Mouse (Mus musculus): ENCODE measurements around the gene Tmbim1.
"Not testable (repeated sequence)": the region's sequence is repeated elsewhere in the genome, so short reads cannot be mapped to it uniquely, and the experiment has no call there.

Gene Tmbim1

GRCm38 (mm10) chr1:74329899-74330431 lies 24.5 kb upstream of the Tmbim1 start:
- DNase-seq (ENCODE audit: low spot score in 2 of 2), result no peak

- DNase-seq (ENCODE audit: low spot score in 2 of 2), result not testable (repeated sequence)
These were observed 21.5 kb upstream of the Tmbim1 start for GRCm38 (mm10) chr1:74326916-74327315.

GRCm38 (mm10) chr1:74321396-74321795 lies 16.0 kb upstream of the Tmbim1 start:
- no peak for DNase-seq (ENCODE audit: low spot score in 2 of 2)

DNA sequence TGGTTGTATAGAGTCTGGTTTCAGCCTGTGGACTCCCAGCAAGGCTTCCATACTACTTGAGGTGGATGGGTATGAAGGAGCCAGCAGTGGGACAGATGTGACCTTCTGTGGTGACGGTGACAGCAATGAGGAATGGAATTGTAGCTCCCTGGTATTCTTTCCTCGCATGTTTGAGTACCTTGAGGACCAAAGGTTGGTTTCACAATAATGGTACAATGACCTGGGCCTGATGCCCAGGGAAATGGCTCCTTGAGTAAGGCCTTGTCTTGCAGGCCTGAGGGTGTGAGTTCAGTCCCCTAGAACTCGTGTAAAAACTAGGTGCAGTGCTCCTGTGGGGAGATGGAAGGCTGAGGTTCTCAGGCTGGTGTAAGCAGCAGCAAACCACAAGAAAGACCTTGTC lies 13.3 kb upstream of the Tmbim1 start:
- DNase-seq (ENCODE audit: low spot score in 2 of 2), result no peak

GRCm38 (mm10) chr1:74316114-74316827 lies 10.8 kb upstream of the Tmbim1 start:
- no peak for DNase-seq (ENCODE audit: low spot score in 2 of 2)

DNA sequence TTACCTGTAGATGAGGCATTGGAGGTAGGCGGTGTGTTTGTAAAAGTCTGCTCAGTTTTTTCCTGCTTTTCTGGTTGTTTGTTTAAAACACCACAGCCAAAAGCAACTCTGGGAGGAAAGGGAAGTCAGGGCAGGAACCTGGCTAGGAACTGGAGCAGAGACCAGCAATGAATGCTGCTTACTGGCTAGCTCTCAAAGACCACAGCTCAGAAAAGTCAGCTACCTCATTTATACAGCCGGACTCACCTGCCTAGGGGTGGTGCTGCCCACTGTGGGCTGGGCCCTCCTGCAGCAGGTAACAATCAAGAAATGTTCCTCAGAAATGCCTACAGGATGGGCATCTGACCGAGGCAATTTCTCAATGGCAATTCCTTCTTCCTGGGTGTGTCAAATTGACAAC lies 9.4 kb upstream of the Tmbim1 start:
- no peak for DNase-seq (ENCODE audit: low spot score in 2 of 2)

DNA sequence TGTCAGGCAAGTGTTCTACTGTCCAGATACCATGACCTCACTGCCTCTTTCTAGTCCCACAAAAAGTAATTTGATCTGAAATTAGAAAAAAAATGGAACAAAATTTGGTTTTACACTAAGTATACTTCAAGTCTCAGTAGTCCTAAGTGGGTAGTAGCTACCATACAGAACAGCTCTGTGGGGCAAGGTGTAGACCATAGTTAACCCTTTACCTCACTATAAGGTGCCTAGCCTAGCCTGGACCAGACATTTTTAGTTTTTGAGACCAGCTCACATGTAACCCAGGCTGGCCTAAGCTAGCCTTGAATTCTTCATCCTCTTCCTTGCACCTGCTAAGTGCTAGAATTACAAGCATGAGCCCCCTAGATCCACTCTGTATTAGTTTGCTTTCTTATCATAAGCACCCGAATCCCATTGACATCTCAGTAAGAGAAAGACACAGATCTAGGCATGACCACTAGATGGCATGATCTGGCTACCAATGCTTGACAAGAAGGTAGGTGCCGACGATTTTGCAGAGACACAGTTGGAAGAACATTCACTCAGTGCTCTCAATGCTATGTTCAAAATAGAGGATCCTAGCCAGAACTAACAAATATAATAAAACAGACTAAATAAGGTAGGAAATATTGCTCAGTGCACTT lies 7.7 kb upstream of the Tmbim1 start:
- DNase-seq (ENCODE audit: low spot score in 2 of 2), result peak in 1 of 2 experiments; percentile 58

DNA sequence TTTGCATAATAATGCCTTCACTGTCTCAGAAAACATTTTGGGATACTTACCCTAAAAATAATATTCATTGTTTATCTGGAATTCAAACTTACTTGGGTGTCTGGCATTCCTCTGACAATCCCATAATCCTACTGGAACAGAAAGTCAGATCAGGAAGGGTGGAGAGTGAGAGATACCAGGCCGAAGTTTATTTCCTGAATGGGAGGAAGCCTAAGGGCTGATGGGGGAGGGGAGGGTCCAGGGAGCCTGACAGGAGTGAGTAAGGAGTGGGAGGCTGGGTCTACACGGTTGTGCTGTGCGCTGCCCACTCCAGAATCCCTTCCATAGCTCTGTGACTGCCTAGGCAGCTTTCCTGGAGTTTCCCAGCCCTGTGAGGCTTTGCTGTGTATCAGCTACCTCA lies 4.3 kb upstream of the Tmbim1 start:
- DNase-seq (ENCODE audit: low spot score in 2 of 2), result no peak

DNA sequence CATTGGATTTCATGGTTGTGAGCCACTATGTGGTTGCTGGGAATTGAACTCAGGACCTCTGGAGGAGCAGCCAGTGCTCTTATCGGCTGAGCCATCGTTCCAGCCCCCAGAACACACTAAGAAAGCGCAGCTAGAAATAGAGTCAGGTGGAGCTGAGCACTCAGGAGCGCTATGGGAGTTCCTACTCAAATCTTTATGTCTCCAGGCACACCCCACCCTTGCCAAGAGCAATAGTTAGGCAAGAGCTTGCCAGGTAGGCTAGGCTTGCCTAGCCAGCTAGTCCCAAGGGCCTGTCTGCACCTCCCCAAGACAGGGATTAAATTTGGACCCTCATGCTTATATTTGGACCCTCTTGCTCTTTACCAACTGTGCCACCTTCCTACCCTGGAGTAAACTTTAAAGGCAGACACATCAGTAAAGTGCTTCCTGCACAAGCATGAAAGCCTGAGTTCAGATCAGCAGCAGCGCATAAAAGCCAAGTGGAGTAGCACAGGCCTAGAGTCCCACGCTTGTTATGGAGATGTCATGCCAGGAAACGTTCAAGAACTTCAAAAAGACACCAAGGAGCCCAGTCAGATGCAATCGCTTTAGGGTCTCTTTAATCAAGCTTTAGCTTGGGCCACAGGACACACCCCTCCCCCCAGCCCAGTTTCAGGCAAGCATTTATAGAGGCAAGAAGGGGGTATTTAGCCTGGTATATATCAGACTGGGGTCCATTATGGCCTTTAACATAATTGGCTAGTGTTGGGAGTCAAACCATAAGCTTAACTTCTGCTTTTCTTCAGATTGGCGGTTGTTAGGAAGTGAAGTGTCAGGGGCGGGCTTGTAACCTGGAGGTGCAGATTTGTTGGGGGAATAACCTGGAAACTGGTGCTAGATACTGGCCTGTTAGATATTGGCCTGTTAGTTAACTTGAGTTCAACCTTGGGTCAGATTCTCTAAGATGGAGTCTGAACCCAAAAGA lies 2.9 kb upstream of the Tmbim1 start:
- no peak for DNase-seq (ENCODE audit: low spot score in 2 of 2)

DNA sequence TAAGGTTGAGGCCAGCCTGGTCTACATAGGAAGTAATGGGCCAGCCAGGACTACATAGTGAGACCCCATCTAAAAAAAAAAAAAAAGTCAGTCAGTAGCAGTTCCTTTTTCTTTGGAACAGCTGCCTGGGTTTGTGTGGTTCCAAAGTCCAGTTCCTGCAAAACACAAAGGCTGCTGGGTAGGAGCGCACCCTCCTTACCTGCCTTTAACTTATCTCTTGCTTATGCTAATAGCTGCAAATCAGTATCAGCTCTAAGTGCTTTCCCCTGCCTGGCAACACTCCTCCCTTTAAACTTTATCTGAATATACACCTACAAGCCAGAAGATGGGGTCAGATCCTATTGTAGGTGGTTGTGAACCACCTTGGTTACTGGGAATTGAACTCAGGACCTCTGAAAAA lies 1.7 kb upstream of the Tmbim1 start:
- no peak for DNase-seq (ENCODE audit: low spot score in 2 of 2)

- DNase-seq (ENCODE audit: low spot score in 2 of 2), result no peak
These were observed 476 bp downstream of the Tmbim1 start for GRCm38 (mm10) chr1:74304946-74305345.

DNA sequence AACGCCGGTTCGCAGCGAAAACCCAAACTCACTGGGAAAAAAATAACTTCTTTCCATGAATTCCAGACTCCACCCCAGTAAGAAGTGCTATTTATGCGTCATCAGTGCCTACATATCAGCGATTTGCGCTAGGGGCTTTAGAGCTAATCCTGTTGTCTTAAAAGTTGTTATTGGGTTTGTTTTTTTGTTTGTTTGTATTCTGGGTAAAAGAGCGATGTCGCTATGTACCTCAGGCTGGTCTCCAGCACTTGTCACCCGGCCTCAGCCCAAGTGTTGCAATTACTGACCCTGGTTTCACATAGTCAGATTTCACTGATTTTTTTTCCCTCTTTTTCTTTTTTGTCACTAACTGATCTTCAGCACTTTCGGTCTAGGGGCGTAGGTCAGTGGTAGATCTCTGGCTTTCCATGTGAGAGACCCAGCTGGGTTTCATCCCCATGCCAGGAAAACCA lies 1.1 kb downstream of the Tmbim1 start:
- DNase-seq (ENCODE audit: low spot score in 2 of 2), result no peak

GRCm38 (mm10) chr1:74303509-74304338 lies 1.7 kb downstream of the Tmbim1 start:
- DNase-seq (ENCODE audit: low spot score in 2 of 2), result peak; percentile 65 to 85

GRCm38 (mm10) chr1:74302835-74303234 lies 2.6 kb downstream of the Tmbim1 start:
- no peak for DNase-seq (ENCODE audit: low spot score in 2 of 2)

DNA sequence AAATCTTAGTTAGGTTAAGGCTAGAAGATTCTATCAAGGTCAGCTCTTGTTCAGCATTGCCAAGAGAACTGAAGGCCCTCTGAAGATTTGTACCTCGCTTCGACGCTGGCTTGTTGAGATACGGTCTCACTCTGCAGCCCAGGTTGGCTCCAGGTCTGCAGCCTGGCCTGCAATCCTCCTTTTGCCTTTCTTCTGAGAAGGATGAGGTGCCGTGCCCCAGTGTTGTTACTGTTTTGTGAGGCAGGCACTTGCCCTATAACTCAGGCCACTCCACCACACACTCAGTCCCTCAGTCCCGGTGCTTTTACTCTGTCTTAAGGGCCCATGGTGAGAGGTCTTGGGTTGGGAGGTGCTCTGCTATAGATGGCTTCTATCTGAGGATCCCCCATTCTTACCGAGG lies 3.2 kb downstream of the Tmbim1 start:
- no peak for DNase-seq (ENCODE audit: low spot score in 2 of 2)

DNA sequence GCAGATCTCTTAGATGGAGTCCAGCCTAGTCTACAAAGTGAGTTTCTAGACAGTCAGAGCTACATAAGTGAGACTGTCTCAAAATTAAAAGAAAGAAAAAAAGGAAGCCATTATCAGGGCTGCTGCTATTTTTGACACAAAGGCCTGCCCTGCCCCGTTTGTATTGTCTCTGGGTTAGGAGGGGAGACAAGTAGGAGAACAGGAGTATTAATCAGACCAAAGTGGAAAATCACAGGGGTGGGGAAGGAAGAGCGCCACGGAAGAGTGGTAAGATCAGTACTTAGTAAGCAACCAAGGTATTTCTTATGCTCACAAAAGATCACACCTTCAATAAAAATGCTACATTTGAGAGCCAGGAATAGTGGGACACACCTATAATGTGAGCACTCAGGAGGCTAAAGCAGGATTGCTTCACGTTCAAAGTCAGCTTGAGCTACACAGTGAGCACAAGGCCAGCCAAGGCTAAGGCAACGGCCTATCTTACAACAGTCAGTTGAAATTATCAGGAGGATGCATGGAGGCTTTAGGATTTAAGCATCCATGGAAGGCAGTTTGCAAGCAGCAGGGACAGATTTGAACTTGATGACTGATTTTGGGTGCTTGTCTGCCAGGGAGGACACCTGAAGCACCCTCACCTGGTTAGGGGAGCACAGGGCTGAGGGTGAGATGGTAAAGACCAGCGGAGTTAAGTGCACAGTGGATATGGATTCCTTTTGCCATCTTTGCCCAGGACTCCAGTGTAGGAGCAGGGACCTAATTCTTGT lies 4.9 kb downstream of the Tmbim1 start:
- no peak for DNase-seq (ENCODE audit: low spot score in 2 of 2)

DNA sequence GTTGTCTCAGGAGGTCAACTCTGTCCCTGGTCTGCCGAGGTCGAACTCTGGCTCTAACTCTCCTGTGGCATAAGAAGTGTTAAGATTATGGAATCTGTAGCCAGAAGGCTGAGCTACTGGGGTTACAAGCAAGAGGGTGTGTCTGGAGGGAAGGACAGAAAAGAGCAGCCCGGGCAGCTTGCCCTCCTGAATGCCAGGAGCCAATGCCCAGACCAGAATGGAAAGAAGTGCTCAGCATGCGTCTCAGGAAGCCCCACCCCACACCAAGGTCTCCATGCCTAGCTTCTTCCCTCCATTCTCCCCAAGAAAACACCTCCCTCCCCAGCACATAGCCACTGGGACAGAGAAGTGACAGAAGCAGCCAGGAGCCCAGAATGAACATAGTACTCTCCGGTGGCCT lies 6.4 kb downstream of the Tmbim1 start:
- peak in 1 of 2 experiments; percentile 55 for DNase-seq (ENCODE audit: low spot score in 2 of 2)

DNA sequence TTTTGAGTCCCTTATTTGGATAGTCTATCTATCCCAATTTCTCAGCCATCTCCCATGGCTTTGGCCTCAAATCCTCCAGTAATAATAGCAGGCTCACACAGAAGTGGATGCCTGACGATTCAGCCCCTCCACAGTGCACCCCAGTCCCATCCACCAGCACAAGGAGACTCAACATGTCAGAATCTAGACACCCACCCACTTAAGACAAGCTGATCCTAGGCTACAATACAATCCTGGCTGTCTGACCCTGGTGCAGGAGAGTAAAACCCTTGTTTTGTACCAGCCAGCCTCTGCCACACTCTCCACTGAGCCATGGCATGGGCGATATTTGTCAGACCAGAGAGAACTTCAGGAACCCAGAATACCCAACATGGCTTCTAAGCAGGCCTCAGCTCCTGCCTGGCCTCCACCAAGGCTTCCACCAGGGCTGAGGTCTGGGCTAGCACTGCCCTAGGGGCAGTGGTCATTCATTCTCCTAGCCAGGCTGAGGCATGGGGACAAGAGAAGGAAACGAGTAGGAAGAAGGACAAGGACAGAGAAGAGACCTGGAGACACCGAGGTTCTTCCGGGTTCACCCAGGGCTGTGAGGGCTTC lies 7.2 kb downstream of the Tmbim1 start:
- peak in 1 of 2 experiments; percentile 54 for DNase-seq (ENCODE audit: low spot score in 2 of 2)

DNA sequence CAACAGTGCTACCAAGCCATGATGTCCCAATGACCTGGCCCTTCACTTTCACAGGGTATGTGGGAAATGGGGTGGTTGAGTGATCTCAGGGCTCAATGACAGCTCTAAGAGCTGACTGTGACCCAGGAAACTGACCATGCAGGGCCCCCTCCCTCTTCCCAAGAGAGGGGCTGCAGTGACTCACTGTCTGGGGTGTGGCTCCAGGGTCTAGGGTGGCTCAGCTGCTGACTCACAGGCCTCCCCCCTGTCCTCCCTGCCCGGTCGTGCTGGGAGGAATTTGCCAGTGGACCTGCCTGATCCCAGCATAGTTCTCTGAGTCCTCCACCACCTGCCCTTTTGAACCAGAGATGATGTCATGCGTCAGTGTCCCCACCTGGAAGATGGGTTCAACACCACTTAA lies 8.2 kb downstream of the Tmbim1 start:
- peak in 1 of 2 experiments; percentile 60 for DNase-seq (ENCODE audit: low spot score in 2 of 2)

- peak in 1 of 2 experiments; percentile 58 for DNase-seq (ENCODE audit: low spot score in 2 of 2)
These were observed 8.9 kb downstream of the Tmbim1 start for GRCm38 (mm10) chr1:74296477-74296876.
